Mouse (Mus musculus) layer of hippocampus, postnatal 36 days (tissue): ENCODE data around the gene Pik3r6. TPM values are rescaled to one million over a fixed set of nuclear protein-coding genes. Genes with fewer than 3 reads are reported as not detected.
A peak's percentile ranks its signal among the peaks of the same experiment; 100 is the strongest.

Experiments
- DNase-seq, 2 experiments: peaks; one replicate each; pipeline ENCODE4 v3.0.0; 2022
- total RNA-seq, 2 experiments: library from RNA; stranded (reverse); gene quantifications; 2 replicates each; pipeline ENCODE4 v1.2.3; 2021

Gene Pik3r6
- total RNA-seq, 2 experiments from 2014 or later = 1.5 to 2.5 TPM

DNA sequence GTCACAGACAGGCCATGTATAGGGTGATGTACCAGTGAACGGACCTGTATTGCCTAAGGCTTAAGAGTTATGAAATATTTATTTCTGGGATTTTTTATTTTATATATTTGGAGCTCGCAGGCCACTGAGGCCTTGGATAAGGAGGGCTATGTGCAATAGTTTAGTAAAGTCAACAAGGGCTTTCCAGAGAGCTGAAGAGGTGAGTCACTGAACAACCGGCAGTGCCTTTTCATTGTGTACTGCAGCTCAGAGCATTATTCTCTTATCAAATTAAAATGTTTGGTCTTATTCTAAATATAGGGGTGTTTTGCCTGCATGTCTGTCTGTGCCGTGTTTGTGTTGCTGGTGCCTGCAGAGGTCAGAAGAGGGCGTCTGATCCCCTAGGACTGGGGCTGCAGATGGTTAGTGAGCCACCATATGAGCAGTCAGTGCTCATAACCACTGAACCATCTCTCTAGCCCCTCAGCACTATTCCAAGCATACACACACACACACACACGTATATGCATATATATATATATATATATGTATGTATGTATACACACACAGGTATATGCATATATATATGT lies 14.5 kb upstream of the Pik3r6 start:
- no peak for DNase-seq

DNA sequence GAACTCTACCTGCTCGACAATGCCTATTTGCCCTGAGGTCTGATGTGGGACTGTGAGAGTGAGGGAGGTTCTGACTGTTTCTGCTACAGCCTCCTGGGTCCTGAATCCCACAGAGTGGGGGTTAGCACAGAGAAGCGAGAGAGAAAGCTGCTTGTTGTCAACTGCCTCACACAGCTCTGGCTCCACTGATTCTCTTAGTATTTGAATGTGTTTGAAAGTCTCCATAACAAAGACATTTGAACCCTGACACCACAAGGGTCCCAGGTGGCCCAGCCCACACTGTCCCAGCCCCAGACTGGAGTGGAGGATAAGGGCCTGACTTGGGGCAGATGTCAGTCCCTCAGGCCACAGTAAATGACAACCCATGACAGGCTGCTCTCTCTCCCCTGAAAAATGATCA lies 13.6 kb upstream of the Pik3r6 start:
- DNase-seq = no peak

DNA sequence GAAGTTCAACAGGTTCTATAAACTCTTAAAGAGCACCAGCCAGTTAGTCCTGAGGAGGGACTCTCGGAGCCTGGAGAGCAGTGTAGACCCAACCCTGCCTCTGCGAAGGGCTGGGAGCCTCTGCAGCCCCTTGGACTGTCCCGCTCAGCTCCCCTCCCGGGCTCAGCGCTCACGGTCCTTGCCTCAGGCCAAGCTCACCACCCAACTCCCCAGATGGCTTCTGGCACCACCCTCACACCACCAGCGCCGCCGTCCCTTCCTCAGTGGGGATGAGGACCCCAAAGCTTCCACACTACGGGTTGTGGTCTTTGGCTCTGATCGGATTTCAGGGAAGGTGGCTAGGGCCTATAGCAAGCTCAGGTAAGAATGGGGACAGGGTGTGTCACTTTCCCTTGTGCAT lies 10.2 kb upstream of the Pik3r6 start:
- no peak for DNase-seq

DNA sequence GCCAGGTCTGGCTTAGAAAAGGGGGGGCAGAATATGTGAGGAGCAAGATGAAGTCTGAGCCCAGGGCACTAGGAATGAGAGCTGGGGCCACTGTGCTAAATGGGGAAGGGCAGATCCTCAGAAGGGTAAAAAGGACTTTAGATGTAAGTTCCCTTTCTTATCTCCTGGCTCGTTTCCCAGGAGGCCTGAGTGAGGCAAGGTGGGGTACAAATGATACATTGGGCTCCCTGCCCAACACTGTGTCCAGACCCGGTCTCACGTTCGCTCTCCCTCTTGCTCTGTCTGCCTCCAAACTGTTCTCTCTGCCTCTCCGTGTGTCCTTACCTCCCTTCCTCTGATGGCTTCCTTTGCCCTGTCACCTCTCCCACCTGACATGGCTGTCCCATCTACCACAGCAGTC lies 9.1 kb upstream of the Pik3r6 start:
- no peak for DNase-seq

DNA sequence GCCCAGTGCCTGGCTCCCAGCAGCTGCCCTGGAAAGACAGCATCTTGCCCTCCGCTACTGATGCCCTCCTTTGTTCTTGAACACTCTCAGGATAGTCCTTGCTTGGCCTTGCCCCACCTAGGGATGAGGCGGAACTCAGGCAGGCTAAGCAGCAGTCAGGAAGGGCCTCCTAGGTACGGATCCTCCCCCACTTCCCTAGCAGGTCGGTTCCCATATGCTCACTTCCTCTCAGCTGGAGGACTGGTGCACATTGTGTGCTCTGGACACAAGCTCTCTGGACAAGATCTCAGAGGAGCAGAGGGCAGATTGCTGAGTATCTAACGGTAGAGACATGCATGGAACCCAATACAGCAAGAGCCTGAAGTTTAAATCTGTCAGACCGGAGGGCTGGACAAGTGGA lies 5.7 kb upstream of the Pik3r6 start:
- DNase-seq = no peak

DNA sequence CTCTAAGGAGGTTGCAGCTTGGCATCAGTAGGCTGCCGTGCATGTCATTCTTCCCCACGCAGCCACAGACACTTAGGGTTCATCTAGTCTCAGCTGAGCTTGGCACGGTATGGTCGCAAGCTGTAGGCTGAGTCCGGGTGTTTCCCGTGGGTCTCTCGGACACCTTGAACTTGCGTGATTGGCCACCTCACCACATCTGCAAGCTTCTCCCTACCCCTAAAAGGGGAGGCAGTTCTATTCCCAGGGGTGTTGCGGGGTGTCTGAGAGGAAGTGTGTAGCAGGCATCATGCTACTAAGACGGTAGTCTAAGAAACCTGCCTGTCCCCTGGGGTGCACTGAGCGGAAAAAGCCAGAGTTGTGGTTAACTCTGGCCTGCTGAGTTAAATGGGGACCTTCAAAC lies 4.3 kb upstream of the Pik3r6 start:
- no peak for DNase-seq

DNA sequence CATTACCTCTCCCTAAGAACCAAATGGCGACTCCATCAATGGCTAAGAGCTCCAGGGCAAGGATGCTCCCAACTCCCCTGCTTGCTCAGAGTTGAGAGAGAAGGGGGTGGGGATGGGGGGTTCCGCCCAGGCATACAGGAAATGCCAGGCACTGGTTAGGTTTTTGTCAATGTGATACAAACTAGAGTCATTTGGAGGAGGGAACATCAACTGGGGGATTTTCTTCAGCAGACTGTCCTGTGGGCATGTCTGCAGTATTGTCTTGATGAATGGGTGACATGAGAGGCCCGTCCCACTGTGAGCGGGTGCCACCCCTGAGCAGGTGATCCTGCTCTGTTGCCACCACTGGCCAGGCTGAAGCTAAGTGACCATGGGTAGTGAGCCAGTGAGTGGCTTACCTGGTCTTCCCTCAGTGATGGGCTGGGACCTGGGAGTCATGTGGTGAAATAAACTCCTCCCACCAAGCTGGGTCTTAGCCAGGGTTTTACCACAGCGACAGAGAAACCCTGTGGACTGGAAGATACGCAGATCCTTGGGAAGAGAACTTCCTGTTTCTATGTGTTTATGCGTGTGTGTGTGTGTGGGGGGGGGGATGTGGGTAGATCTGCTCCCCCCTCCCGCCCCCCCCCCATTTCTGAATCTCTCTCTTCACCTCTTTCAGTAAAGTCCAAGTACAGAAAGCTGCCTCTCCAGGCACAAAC lies 3.7 kb upstream of the Pik3r6 start:
- DNase-seq = no peak

DNA sequence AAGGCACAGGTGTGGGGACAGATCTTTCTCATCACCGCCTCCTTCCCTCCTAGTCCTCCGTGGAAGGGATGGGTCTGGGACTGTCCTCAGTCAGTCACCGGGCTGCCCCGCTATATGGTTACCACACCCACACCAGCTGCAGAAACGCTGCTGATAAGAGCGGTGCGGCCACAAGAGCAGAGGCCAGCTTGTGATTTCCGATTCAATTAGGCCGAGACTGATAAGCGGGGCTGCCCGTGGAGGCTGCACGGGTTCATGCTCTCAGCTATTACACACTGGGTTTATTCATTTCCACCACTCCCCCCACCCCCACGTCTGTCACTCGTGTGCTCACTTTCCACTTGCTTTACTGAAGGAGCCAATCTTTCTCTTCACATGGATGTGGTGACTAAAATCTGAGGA lies 1.9 kb upstream of the Pik3r6 start:
- no peak for DNase-seq

DNA sequence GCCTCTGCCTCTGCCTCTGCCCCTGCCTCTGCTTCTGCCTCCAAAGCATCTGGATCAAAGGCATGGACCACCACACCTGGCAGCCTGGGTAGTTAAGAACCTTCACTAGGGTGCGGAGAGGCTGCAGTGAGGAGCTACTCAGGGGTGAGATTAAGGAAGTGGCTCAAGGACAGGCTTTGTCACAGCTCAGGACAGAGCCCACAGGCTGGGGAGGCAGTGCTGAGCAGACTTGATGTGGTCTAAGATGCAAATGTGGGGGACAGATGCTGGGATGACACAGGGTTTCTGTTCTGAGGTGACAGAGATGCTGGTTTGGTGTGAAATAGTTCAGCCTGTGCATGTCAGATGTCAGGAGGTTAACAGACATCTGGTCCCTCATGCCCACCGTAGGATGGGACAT lies 411 bp upstream of the Pik3r6 start:
- DNase-seq = no peak

DNA sequence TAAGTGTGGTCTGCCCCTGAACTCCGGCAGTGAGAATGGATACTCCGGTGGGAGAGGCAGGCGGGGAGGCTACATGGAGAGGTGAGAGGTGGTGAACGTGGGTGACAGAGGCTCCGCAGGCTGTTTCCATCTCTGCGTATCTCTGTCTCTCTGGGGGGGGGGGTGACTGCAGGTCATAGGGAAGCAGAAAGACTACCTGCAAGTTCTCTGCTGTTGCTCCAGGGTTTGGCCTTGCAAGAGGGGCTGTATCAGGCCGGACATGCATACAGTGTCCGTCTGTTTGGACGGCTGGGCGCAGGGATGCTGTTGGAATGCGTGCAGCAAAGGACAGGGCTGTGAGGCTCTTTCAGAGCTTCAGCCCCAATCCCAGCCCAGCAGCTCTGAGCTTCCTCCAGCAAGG lies 2.1 kb downstream of the Pik3r6 start:
- no peak for DNase-seq

DNA sequence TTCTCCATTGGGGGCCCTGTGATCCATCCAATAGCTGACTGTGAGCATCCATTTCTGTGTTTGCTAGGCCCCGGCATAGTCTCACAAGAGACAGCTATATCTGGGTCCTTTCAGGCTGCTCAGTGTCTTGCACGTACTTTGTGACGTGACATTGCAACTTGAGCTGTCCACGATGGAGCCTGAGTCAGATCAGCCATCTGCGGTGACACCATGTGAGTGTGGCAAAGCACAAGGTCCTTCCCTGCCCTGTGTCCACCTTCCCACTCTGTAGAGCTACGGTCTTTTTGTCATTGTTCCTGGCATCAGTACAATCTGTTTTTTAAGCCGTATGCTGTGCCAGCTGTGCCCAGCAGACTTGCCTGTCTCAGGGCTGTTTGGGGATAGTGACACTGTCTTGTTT lies 4.4 kb downstream of the Pik3r6 start:
- no peak for DNase-seq

DNA sequence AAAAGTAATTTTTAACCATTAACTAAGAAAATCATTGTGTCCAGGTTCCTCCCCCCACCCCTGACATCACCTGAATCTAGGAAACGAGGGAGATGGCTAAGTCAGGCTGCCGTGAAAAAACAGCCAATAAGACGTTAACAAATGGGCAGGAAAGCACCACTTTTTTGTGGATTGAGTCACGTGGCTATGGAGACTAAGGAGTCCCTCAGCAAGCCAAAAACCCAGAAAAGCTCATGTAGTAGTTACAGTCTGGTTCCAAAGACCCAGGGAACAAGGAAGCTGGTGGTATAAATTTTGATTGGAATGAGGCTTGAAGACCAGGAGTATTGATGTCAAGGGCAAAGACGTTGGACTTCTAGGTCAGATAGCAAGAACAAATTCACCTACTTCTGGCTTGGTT lies 5.8 kb downstream of the Pik3r6 start:
- DNase-seq = no peak

DNA sequence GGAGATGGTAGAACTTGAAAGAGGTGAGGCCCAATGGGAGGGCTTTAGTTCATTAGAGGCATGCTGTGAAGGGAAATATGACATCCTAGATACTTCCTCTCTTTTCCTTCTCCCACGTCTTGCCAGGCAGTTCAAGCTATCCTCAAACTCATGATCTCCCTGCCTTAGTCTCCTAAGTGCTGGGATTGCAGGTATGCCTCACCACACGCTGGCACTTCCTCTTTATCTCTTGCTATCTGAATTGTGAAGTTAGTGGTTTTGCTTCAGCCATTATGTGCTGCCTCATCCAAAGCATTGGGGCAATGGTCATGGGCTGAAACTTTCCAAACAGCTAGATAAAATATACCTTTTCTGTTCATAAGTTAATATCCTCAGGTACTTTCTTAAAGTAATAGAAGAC lies 6.4 kb downstream of the Pik3r6 start:
- DNase-seq = no peak

DNA sequence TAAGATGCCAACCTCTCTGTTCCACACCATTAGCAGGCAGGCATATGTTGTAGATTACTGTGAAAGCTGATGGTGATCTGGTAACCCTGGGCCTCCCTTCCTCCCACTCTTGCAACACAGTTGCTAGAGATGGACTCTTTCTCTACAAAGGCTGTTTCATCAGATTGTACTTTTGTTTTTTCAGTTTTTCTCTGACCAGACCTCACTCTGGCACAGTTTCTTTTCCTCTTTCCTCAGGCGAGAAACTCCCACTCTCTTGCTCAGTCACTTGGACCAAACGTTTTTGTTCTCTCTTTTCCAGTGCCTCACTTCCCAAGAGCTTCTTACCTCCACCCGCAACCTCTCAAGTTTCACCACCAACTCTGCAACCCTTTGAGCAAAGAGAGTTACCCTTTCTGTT lies 11.2 kb downstream of the Pik3r6 start:
- no peak for DNase-seq

DNA sequence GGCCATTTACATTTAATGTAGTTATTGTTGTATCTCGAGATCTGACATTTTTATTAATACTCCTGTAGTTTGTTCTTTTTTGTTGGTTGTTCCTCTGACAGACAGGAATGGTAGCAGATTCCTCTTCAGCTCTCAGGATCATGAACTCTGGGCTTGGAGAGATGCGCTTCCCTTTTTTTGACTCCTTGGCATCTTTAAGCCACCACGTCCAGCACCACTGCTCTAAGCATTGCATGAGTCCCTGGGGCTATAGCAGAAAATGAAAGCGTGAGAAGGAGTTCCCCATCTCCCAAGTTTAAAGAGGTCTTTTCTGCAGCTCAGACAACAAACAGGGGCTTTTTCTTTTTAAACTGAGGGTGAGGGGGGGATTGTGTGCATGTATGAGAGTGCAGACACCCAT lies 16.5 kb downstream of the Pik3r6 start:
- no peak for DNase-seq

DNA sequence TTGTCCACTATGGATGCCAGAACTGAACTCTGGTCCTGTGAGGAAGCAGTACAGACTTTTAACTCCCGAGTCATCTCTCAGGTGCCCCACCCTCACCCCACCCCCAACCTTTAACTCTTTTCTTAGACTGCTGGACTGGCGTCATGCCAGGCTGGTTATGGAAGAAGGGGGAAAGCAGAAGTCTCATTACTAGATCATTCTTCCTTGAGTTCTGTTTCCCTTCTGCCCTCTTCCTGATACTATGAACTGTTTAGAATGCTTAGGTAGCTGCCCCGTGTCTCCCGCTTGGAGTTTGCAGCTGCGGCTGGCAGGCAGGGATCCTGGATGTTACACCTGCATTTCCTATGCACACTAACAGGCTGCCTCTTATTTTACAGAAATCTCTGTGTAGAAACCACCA lies 17.0 kb downstream of the Pik3r6 start:
- DNase-seq = no peak

DNA sequence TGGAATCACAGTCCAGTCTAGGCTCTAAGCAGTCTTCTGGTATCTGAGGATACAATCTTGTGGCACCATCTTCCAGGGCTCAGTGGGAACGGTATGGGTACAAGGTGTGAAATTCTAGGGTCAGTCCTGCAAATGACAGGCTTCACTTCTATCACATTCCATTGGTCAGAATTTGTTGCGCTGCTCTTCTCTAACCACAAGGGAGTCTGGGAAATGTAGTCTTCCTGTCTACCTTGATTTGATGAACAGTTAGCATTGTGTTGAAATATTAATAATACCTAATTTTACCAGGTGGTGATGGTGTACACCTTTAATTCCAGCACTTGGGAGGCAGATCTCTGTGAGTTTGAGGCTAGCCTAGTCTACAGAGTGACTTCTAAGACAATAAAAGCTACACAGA lies 17.6 kb downstream of the Pik3r6 start:
- DNase-seq = no peak

DNA sequence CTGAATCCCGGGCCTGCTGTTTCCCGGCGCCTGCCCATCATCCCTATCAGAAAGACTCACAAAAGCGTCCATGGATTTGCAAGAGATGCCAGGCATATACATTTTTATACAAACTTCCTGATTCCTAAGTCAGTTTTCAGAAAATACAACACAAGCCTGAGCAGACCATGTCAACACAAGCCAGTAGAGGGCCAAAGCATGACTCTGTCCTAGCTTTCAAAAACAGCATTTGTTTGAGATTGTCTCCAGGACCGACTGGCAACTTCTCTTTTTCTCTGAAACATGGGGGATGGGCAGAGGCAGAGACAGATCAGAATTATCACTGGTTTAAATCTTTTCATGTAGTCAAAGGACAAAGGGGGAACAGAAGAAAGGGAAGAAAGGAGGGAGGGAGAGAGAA lies 18.5 kb downstream of the Pik3r6 start:
- DNase-seq = no peak

DNA sequence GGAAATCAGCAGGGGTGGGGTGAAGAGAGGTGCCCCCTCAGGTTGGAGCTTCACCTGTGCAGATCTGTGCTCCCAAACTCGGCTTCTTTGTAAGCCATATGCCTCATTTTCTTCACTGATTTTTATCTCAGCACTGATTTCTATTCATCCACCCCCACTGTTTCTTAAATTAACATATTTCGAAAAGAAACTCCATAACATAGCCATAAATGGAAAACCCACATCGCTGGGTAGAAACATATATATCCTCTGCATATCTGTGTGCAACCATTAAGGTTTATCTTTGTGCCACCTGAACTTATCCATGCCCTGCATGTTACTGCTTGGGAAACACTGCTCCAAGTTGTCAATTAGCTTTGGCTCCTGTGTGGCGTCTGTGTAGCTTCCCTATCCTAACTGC lies 23.6 kb downstream of the Pik3r6 start:
- no peak for DNase-seq

DNA sequence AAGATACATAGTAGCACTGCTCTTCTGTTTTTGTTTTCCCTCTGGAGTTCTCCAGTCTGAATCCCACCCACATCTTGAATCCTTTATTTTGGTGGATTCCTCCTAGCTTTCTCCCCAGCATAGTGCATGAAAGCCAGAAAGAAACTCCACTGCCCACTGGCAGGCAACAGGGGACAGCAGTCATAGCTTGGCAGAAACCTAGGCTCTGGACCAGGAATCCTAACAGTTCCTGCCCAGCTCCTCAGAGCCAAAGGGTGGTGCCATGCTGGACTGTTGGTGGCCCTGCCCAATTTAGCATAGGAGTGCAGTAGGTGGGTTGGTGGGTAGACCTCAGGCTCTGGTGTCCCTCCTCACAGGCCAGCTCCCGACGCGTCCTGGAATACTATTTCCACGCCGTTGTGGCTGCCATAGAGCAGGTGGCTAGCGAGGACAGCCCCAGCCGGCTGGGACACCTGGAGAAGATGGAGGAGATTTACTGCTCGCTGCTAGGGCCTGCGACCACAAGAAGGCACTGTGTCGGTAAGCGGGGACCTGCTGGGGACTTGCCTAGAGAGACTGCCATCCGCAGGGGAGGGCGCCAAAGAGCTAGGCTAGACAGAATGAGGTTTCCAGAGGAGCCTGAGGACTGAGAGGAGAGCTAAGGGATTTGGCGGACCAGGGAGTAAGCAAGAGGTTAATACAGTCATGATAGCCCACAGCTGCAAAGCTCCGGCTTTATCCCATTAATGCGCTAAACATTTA lies 28.4 kb downstream of the Pik3r6 start:
- peak; percentile 54 to 60 for DNase-seq

DNA sequence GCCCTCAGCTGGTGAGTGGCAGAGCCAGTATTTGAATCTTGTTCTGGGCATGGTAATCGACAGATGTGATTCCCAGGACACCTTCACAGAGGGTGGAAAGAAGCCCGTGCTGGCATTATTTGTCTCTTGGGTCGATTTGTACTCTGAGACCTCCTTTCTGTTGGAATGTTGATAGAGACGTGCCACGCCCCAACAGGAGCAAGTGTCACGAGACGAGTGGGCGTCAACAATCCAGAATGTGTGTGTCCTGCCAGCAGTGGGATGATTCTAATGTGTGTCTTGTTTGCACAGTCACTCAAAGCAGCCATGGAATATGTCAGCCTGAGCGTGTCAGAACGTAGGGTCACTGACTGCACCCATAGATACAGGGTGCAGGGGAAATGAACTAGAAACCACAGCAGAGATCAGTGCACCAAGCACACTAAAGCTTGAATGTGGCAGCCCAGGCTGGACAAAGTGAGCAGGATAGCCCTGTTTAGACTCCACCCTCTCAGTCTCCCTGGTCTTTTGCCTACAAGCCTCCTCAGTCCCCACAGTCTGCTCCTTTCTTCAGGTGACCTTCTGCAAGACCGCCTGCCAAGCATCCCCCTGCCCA lies 29.2 kb downstream of the Pik3r6 start:
- no peak for DNase-seq

DNA sequence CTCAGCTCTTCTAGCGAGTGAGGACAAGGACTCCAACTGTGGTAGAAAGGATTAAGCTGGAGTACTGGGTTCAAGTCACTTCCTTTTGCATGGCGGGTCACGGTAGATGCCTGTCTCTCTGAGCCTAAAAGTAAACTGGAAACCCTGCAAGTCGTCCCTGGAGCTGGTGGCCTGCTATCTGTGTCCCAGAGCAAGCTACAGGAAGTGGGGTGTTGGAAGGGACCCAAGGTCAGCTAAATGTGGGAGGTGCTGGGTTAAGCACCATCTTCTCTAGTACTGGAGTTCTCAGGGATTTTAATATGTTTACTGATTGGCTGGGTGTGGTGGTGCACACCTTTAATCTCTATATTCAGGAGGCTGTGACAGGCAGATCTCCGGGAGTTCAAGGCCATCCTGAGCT lies 30.0 kb downstream of the Pik3r6 start:
- DNase-seq = no peak

DNA sequence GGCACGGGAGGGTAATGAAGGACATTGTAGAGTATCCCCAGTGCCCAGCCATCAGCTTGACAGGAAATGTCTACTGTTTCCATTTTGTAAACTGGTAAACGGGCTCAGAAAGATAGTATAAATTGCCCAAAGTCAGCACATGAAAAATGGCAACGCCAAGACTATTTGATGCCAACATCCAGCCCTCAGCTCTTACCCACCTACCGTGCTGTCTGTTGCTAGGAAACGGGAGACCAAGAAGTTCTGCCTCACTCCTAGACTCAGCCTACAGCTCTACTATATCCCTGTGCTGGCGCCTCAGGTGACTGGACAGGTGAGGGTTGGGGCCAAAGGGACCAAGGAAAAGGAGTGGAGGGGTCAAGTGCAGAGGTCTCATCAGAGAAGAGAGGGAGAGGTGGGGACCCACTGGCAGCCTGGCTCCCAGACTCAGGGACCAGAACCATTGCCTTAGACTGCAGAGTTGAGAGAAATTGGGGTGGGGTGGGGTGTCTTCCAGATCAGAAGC lies 31.2 kb downstream of the Pik3r6 start:
- DNase-seq = no peak

DNA sequence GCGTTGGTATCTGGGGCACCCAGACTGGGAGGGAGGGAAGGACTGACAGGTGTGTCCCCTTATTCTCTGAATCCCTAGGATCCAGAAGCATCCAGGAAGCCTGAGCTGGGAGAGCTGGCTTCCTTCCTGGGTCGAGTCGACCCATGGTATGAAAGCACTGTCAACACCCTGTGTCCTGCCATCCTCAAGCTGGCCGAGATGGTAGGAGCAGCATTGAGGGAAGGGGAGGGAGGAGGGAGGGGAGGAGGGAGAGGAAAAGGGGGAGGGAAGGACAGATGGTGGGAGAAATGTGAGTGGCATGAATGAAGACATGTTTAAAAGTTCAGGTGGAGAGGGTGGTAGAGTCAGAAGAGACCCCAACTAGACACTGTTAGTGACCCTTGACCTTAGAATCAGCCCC lies 33.2 kb downstream of the Pik3r6 start:
- DNase-seq = no peak
